Mouse (Mus musculus): ENCODE data around the gene Crlf2. TPM values are rescaled to one million over a fixed set of nuclear protein-coding genes. Genes with fewer than 3 reads are reported as not detected.

Gene Crlf2
- polyA plus RNA-seq (2015; fragmentation: Nextera tagmentation; extraction: Ambion mirVana): 10.9 and 11.4 TPM in 2 replicates

GRCm38 (mm10) chr5:109558404-109559160 is at the start of gene Crlf2:
TSS of gene Crlf2 (minus strand) at chr5:109558993.
- Histone ChIP-seq H3K4me3 (replicated peaks; ENCODE audit: low read length) (peak within 1 kb of the TSS; percentile 81), H3K27me3 (replicated peaks; ENCODE audit: control insufficient read depth, insufficient read depth, low read length) (no peaks in the 10 kb centered on the region), H3K9me3 (ENCODE audit: control insufficient read depth, low read length) (peaks cover 25% of the 10 kb centered on the region), H3K4me1 (replicated peaks; ENCODE audit: control insufficient read depth, insufficient read depth, low read length) (no peaks in the 10 kb centered on the region), H3K27ac (ENCODE audit: low read length) (peak within 1 kb of the TSS; percentile 99), H3K4me2 (ENCODE audit: low read length) (peak within 1 kb of the TSS; percentile 51), H3K36me3 (ENCODE audit: control insufficient read depth, insufficient read depth) (peaks cover 11% of the 10 kb centered on the region; the same call in 1 of the 2 replicates), H3K9ac (replicated peaks; ENCODE audit: low read depth, low read length) (peak within 1 kb of the TSS; percentile 82)
- under 1% methylated on average over 58 of the region's 73 CpGs for WGBS
- ATAC-seq: peak; percentile 62

DNA sequence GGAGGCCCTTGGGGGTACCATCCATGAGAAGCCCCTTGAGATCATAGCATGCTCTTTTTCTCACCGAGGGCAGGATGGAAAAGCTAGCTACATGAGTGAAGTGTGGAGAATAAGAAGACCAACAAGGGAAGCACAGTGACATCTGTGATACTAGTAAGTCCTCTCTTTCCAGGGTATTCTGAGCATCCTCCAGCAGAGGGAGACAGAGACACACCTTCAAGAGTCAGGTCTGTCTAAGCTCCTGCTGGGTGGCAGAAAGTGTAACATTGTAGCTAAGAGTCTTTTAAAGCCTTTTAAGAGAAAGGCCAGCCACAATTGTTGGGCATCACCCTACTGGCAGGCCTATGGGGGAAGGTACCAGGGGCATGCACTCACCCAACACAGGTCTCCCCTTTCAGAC is 43.8 kb upstream of the Crlf2 start:
- H3K4me1 ChIP-seq (replicated peaks; ENCODE audit: control insufficient read depth, insufficient read depth, low read length): no peaks in the 10 kb centered on the region
- no peak overlapping the region for H3K27ac ChIP-seq (ENCODE audit: low read length)
- no peak overlapping the region for H3K9ac ChIP-seq (replicated peaks; ENCODE audit: low read depth, low read length)
- H3K9me3 ChIP-seq (ENCODE audit: control insufficient read depth, low read length): 0 out of 2 replicates have a peak, but pooled peaks cover 5% of the 10 kb centered on the region
- no peak overlapping the region for H3K4me3 ChIP-seq (replicated peaks; ENCODE audit: low read length)
- WGBS: 58% methylated on average over 1 of the region's 1 CpGs
- H3K36me3 ChIP-seq (ENCODE audit: control insufficient read depth, insufficient read depth): no peaks in the 10 kb centered on the region
- H3K4me2 ChIP-seq (ENCODE audit: low read length): no peak overlapping the region
- H3K27me3 ChIP-seq (replicated peaks; ENCODE audit: control insufficient read depth, insufficient read depth, low read length): no peaks in the 10 kb centered on the region
- no peak for ATAC-seq

GRCm38 (mm10) chr5:109601080-109601479 is 42.3 kb upstream of the Crlf2 start:
- Histone ChIP-seq H3K36me3 (ENCODE audit: control insufficient read depth, insufficient read depth) (no peaks in the 10 kb centered on the region), H3K4me2 (ENCODE audit: low read length) (no peak overlapping the region), H3K4me1 (replicated peaks; ENCODE audit: control insufficient read depth, insufficient read depth, low read length) (no peaks in the 10 kb centered on the region), H3K9ac (replicated peaks; ENCODE audit: low read depth, low read length) (no peak overlapping the region), H3K27me3 (replicated peaks; ENCODE audit: control insufficient read depth, insufficient read depth, low read length) (no peaks in the 10 kb centered on the region), H3K27ac (ENCODE audit: low read length) (no peak overlapping the region), H3K4me3 (replicated peaks; ENCODE audit: low read length) (no peak overlapping the region), H3K9me3 (ENCODE audit: control insufficient read depth, low read length) (0 out of 2 replicates have a peak, but pooled peaks cover 5% of the 10 kb centered on the region)
- 22% methylated on average over 3 of the region's 3 CpGs for WGBS
- ATAC-seq: no peak

GRCm38 (mm10) chr5:109598876-109599275 is 40.1 kb upstream of the Crlf2 start:
- H3K4me2 ChIP-seq (ENCODE audit: low read length): no peak overlapping the region
- 0 out of 2 replicates have a peak, but pooled peaks cover 2% of the 10 kb centered on the region for H3K9me3 ChIP-seq (ENCODE audit: control insufficient read depth, low read length)
- no peak overlapping the region for H3K27ac ChIP-seq (ENCODE audit: low read length)
- H3K27me3 ChIP-seq (replicated peaks; ENCODE audit: control insufficient read depth, insufficient read depth, low read length): no peaks in the 10 kb centered on the region
- H3K4me3 ChIP-seq (replicated peaks; ENCODE audit: low read length): no peak overlapping the region
- ATAC-seq: no peak
- no peaks in the 10 kb centered on the region for H3K4me1 ChIP-seq (replicated peaks; ENCODE audit: control insufficient read depth, insufficient read depth, low read length)
- no peaks in the 10 kb centered on the region for H3K36me3 ChIP-seq (ENCODE audit: control insufficient read depth, insufficient read depth)
- H3K9ac ChIP-seq (replicated peaks; ENCODE audit: low read depth, low read length): no peak overlapping the region

DNA sequence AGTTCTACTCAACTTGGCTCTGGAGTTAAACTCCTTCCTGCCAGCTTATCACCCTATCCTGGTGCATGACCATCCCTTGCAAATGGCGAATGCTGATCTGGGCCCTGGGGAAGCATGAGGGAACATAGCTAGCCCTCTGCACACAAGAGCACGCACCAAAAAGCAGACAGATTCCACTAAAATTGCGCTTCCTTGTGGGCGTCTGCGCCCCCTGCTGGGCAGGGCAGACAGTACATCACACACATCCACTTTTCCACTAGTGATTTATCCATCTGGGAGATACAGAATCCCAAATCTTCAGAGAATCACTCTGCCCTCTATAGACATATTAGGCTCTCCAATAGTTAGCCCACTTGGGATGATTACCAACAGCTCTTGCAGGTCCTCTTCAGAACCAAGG is 37.9 kb upstream of the Crlf2 start:
- Histone ChIP-seq H3K4me2 (ENCODE audit: low read length) (no peak overlapping the region), H3K4me3 (replicated peaks; ENCODE audit: low read length) (no peak overlapping the region), H3K9ac (replicated peaks; ENCODE audit: low read depth, low read length) (no peak overlapping the region), H3K27me3 (replicated peaks; ENCODE audit: control insufficient read depth, insufficient read depth, low read length) (no peaks in the 10 kb centered on the region), H3K27ac (ENCODE audit: low read length) (no peak overlapping the region), H3K36me3 (ENCODE audit: control insufficient read depth, insufficient read depth) (no peaks in the 10 kb centered on the region), H3K9me3 (ENCODE audit: control insufficient read depth, low read length) (peaks cover 4% of the 10 kb centered on the region; the same call in 1 of the 2 replicates), H3K4me1 (replicated peaks; ENCODE audit: control insufficient read depth, insufficient read depth, low read length) (no peaks in the 10 kb centered on the region)
- 37% methylated on average over 5 of the region's 5 CpGs for WGBS
- ATAC-seq: no peak

- H3K4me2 ChIP-seq (ENCODE audit: low read length): no peak overlapping the region
- no peaks in the 10 kb centered on the region for H3K4me1 ChIP-seq (replicated peaks; ENCODE audit: control insufficient read depth, insufficient read depth, low read length)
- 69% methylated on average over 2 of the region's 2 CpGs for WGBS
- ATAC-seq: no peak
- H3K27me3 ChIP-seq (replicated peaks; ENCODE audit: control insufficient read depth, insufficient read depth, low read length): no peaks in the 10 kb centered on the region
- no peak overlapping the region for H3K27ac ChIP-seq (ENCODE audit: low read length)
- peaks cover 2% of the 10 kb centered on the region; the same call in 1 of the 2 replicates for H3K9me3 ChIP-seq (ENCODE audit: control insufficient read depth, low read length)
- H3K9ac ChIP-seq (replicated peaks; ENCODE audit: low read depth, low read length): no peak overlapping the region
- H3K36me3 ChIP-seq (ENCODE audit: control insufficient read depth, insufficient read depth): no peaks in the 10 kb centered on the region
- no peak overlapping the region for H3K4me3 ChIP-seq (replicated peaks; ENCODE audit: low read length)
Observed at GRCm38 (mm10) chr5:109562829-109563228, 4.0 kb upstream of the Crlf2 start.

- Histone ChIP-seq H3K4me3 (replicated peaks; ENCODE audit: low read length) (peak overlapping the region; percentile 81), H3K9me3 (ENCODE audit: control insufficient read depth, low read length) (peaks cover 21% of the 10 kb centered on the region), H3K4me2 (ENCODE audit: low read length) (peak overlapping the region; percentile 51), H3K27me3 (replicated peaks; ENCODE audit: control insufficient read depth, insufficient read depth, low read length) (no peaks in the 10 kb centered on the region), H3K4me1 (replicated peaks; ENCODE audit: control insufficient read depth, insufficient read depth, low read length) (no peaks in the 10 kb centered on the region), H3K36me3 (ENCODE audit: control insufficient read depth, insufficient read depth) (peaks cover 11% of the 10 kb centered on the region; the same call in 1 of the 2 replicates), H3K9ac (replicated peaks; ENCODE audit: low read depth, low read length) (peak overlapping the region; percentile 82), H3K27ac (ENCODE audit: low read length) (peak overlapping the region; percentile 99)
- 27% methylated on average over 6 of the region's 6 CpGs for WGBS
- no peak for ATAC-seq
Observed at GRCm38 (mm10) chr5:109559191-109559590, 398 bp upstream of the Crlf2 start.

DNA sequence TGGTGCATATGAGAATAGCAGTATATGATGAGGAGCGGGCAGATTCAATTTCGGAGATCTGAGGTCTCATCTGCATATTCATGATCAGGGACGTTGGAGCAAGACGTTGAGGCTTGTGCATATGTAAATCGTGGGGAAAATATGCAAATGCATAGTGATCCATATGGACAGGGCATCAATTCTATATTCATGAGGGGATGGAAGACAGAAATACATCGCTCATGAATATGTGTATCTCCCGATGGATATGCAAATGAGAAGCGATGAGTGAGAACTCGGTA is 730 bp downstream of the Crlf2 start:
- under 1% methylated on average over 9 of the region's 9 CpGs for WGBS
- peak overlapping the region; percentile 53 for H3K9ac ChIP-seq (replicated peaks; ENCODE audit: low read depth, low read length)
- H3K4me1 ChIP-seq (replicated peaks; ENCODE audit: control insufficient read depth, insufficient read depth, low read length): no peaks in the 10 kb centered on the region
- H3K27me3 ChIP-seq (replicated peaks; ENCODE audit: control insufficient read depth, insufficient read depth, low read length): no peaks in the 10 kb centered on the region
- peaks cover 11% of the 10 kb centered on the region; the same call in 1 of the 2 replicates for H3K36me3 ChIP-seq (ENCODE audit: control insufficient read depth, insufficient read depth)
- peaks cover 27% of the 10 kb centered on the region for H3K9me3 ChIP-seq (ENCODE audit: control insufficient read depth, low read length)
- no peak; the same call in 1 of the 2 replicates for ATAC-seq
- peak overlapping the region; percentile 81 for H3K4me3 ChIP-seq (replicated peaks; ENCODE audit: low read length)
- peak overlapping the region; percentile 99 for H3K27ac ChIP-seq (ENCODE audit: low read length)
- peak overlapping the region; percentile 51 for H3K4me2 ChIP-seq (ENCODE audit: low read length)

DNA sequence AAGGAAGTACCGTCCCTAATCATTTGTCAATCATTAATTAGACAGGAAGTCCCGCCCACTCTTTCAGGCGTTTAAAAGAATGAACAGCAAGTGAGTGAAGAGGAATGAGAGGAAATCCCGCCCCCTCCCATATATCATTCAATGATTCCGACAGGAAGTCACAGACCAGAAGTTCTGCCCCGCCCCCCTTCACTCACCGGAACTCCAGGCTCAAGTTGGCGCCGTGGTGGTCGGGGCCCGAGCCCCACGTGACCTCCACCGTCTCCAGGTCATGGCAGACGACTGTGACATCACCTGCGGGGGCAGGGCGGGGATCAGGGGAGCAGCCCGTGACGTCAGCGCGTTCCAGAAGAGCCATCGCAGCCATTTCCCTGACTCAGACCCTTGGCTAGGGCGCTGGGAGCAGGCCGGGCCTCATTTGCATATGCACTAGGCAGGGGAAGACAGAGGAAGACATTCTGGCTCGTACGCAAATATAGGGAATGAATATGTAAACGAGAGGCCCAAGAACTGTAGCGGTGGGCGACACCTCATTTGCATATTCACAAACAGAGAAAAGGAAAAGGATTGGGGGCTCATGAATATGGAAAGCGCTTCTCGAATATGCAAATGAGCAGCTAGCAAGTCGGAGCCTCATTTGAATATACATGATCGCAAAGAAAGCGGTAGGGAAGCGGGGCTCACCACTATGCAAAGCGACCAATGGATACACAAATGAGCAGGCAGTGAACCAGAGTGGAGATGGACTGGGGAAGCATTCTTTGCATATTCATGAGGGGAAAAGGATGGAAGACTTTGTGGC is 1.3 kb downstream of the Crlf2 start:
- peaks cover 11% of the 10 kb centered on the region; the same call in 1 of the 2 replicates for H3K36me3 ChIP-seq (ENCODE audit: control insufficient read depth, insufficient read depth)
- peak overlapping the region; percentile 51 for H3K4me2 ChIP-seq (ENCODE audit: low read length)
- H3K9me3 ChIP-seq (ENCODE audit: control insufficient read depth, low read length): peaks cover 32% of the 10 kb centered on the region
- ATAC-seq: peak; percentile 77
- no peaks in the 10 kb centered on the region for H3K27me3 ChIP-seq (replicated peaks; ENCODE audit: control insufficient read depth, insufficient read depth, low read length)
- H3K4me1 ChIP-seq (replicated peaks; ENCODE audit: control insufficient read depth, insufficient read depth, low read length): no peaks in the 10 kb centered on the region
- H3K4me3 ChIP-seq (replicated peaks; ENCODE audit: low read length): peak overlapping the region; percentile 81
- under 1% methylated on average over 35 of the region's 35 CpGs for WGBS
- H3K27ac ChIP-seq (ENCODE audit: low read length): peak overlapping the region; percentile 99
- H3K9ac ChIP-seq (replicated peaks; ENCODE audit: low read depth, low read length): peak overlapping the region; percentile 53

All from forebrain, embryonic 16.5 days (tissue).